Mouse (Mus musculus): ENCODE data around the gene Agpat3.

Gene Agpat3

GRCm38 (mm10) chr10:78351887-78352665 is at the start of gene Agpat3:
Gene Agpat3, minus strand, starts transcription at chr10:78352489.
- peak; percentile 30 to 33 for DNase-seq

- no peak for DNase-seq
Measured at GRCm38 (mm10) chr10:78401127-78401526, 48.8 kb upstream of the Agpat3 start.

- no peak for DNase-seq
Measured at GRCm38 (mm10) chr10:78399090-78399657, 46.9 kb upstream of the Agpat3 start.

GRCm38 (mm10) chr10:78396625-78396885 is 44.3 kb upstream of the Agpat3 start:
- no peak for DNase-seq

- DNase-seq, result peak; percentile 68 to 77
Measured at GRCm38 (mm10) chr10:78395819-78396624, 43.7 kb upstream of the Agpat3 start.

- no peak for DNase-seq
Measured at GRCm38 (mm10) chr10:78395377-78395776, 43.1 kb upstream of the Agpat3 start.

GRCm38 (mm10) chr10:78392072-78392471 is 39.8 kb upstream of the Agpat3 start:
- peak; percentile 43 to 56 for DNase-seq

GRCm38 (mm10) chr10:78390982-78391470 is 38.7 kb upstream of the Agpat3 start:
- no peak for DNase-seq

- DNase-seq, result no peak
Measured at GRCm38 (mm10) chr10:78388216-78388980, 36.1 kb upstream of the Agpat3 start.

GRCm38 (mm10) chr10:78385520-78385919 is 33.2 kb upstream of the Agpat3 start:
- peak in 1 of 2 experiments; percentile 27 for DNase-seq

- no peak for DNase-seq
Measured at GRCm38 (mm10) chr10:78383567-78383966, 31.3 kb upstream of the Agpat3 start.

- DNase-seq, result no peak
Measured at GRCm38 (mm10) chr10:78378516-78378915, 26.2 kb upstream of the Agpat3 start.

GRCm38 (mm10) chr10:78372681-78373668 is 20.7 kb upstream of the Agpat3 start:
- DNase-seq, result peak in 1 of 2 experiments; percentile 38

- no peak for DNase-seq
Measured at GRCm38 (mm10) chr10:78371746-78372145, 19.5 kb upstream of the Agpat3 start.

GRCm38 (mm10) chr10:78367586-78367985 is 15.3 kb upstream of the Agpat3 start:
- no peak for DNase-seq

GRCm38 (mm10) chr10:78366851-78367312 is 14.6 kb upstream of the Agpat3 start:
- DNase-seq, result no peak

- DNase-seq, result no peak
Measured at GRCm38 (mm10) chr10:78366195-78366834, 14.0 kb upstream of the Agpat3 start.

- DNase-seq, result no peak
Measured at GRCm38 (mm10) chr10:78365555-78365954, 13.3 kb upstream of the Agpat3 start.

- no peak for DNase-seq
Measured at GRCm38 (mm10) chr10:78364106-78364505, 11.8 kb upstream of the Agpat3 start.

- no peak for DNase-seq
Measured at GRCm38 (mm10) chr10:78363366-78363765, 11.1 kb upstream of the Agpat3 start.

GRCm38 (mm10) chr10:78361951-78362350 is 9.7 kb upstream of the Agpat3 start:
- no peak for DNase-seq
